Comparison of ENCODE assay signal across 14 mouse cellular contexts in the genomic region with DNA sequence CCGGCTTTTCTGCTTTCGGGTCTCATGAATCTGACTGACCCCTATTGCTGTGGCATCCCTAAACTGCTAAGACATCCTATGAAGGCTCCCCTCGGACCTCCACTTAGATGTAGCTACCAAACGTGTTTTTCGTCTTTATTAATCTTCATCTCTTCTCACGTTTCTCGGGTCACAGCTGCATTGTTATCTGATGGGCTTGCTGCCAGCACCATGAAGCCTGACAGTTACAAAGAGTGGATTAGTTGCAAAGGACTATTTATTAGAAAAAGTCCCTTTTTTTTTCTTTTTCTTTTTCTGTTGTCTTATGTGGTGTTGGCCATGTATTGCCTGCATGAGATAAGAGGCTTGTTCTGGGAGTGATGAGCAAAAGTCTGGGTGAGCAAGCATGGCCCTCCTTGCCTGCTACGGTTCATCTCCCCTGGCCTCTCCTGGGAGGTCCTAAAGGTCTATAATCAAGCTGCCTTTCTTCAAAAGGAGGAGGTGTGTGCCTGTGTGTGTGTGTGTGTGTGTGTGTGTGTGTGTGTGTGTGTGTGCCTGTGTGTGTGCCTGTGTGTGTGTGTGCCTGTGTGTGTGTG. TPM values are rescaled to one million over a fixed set of nuclear protein-coding genes. Genes with fewer than 3 reads are reported as not detected.
A peak's percentile ranks its signal among the peaks of the same experiment; 100 is the strongest.
DNase-seq lines count a peak whose midpoint lies in the region; ATAC-seq and TF ChIP-seq lines count a peak whose summit lies in the region.
"Had no signal": no experiment of that assay in that cellular context is flagged by ENCODE, and none has a peak within 500 bp of the region (broad histone marks: within the 10 kb centered on the region; RNA-seq: fewer than 3 reads in every experiment).

No protein-coding gene starts in this region.

- no peaks in the 10 kb centered on the region for H3K9me3 ChIP-seq in CH12.LX (replicated peaks; ENCODE audit: low read length)
- H3K9me3 ChIP-seq: heart, embryonic 12.5 days had no signal

- in situ Hi-C loops in CH12.LX (cut with MboI; ENCODE audit: low pct_ligation_motif_present, low pct_unique_long_range_greater_than_20kb, low sequenced_read_pairs): loop anchor here (5.0 to 25.0 kb wide), 4 partner anchors 37 to 737 kb away; a partner anchor contains a TSS

- no peaks in the 10 kb centered on the region for H3K79me2 ChIP-seq in CH12.LX (replicated peaks; ENCODE audit: control insufficient read depth, extremely low read depth, insufficient read depth, poor library complexity, severe bottlenecking)

- no peak for TF ChIP-seq CTCF in CH12.LX (conservative IDR thresholded peaks at IDR 0.05 in 1 of 2, IDR thresholded peaks at IDR 0.05 in 1 of 2; ENCODE audit: low read depth in 2 of 2, low read length in 2 of 2)

- H3K27me3 ChIP-seq in CH12.LX (replicated peaks): no peaks in the 10 kb centered on the region
- H3K27me3 ChIP-seq: heart, embryonic 12.5 days had no signal

- peaks cover 27 to 39% of the 10 kb centered on the region in 2 experiments for H3K4me1 ChIP-seq in CH12.LX (ENCODE audit: control insufficient read depth in 1 of 2, insufficient read depth in 2 of 2)
- H3K4me1 ChIP-seq: heart, embryonic 12.5 days had no signal

- no peak overlapping the region for H3K27ac ChIP-seq in CH12.LX (ENCODE audit: insufficient read depth, low read depth)
- H3K27ac ChIP-seq: gastrocnemius, adult 2 months had no signal

- no peak for TF ChIP-seq POLR2A in CH12.LX (IDR thresholded peaks at IDR 0.05; ENCODE audit: low read depth, low read length)

- dilution Hi-C loops in CH12.LX (cut with MboI; ENCODE audit: extremely low pct_ligation_motif_present, extremely low pct_unique_long_range_greater_than_20kb, low sequenced_read_pairs): no loop called here

- TF ChIP-seq RAD21 in CH12.LX (IDR thresholded peaks at IDR 0.05; ENCODE audit: low read depth, low read length): no peak

- no peaks in the 10 kb centered on the region for H3K36me3 ChIP-seq in CH12.LX (replicated peaks in 1 of 2; ENCODE audit: control insufficient read depth in 1 of 2, insufficient read depth in 1 of 2, low read length in 1 of 2)
- H3K36me3 ChIP-seq: heart, embryonic 12.5 days had no signal

- no peak for ATAC-seq in cerebellum, adult (ENCODE audit: insufficient number of reproducible peaks, low FRiP score, low TSS enrichment)

- DNase-seq in lung, adult 18-20 months: peak; percentile 26 to 56
- no peak for DNase-seq in lung, postnatal 25 days (ENCODE audit: low spot score)
- peak; percentile 52 for DNase-seq in CH12.LX (ENCODE audit: extremely low read depth)
- DNase-seq in adrenal gland, postnatal 25 days: peak; percentile 31
- DNase-seq in lung, postnatal 14 days: peak; percentile 35
- no peak for DNase-seq in gastrocnemius, postnatal 4 days (ENCODE audit: low spot score in 2 of 2)
- DNase-seq: embryo, embryonic 11 days; gastrocnemius, adult 2 months; left cerebral cortex, postnatal 4 days had no signal

- peak overlapping the region in 1 of 3 experiments; percentile 31 for H3K4me3 ChIP-seq in CH12.LX (replicated peaks in 1 of 3; ENCODE audit: low read depth in 2 of 3, low read length in 2 of 3, poor library complexity in 1 of 3)
- H3K4me3 ChIP-seq: gastrocnemius, adult 2 months; heart, embryonic 12.5 days had no signal

- no peak overlapping the region for H3K4me2 ChIP-seq in CH12.LX (ENCODE audit: insufficient read depth, low read depth, poor library complexity, severe bottlenecking)
- H3K4me2 ChIP-seq: heart, embryonic 12.5 days had no signal

- no peak overlapping the region; the same call in 1 of the 2 replicates for H3K9ac ChIP-seq in CH12.LX (ENCODE audit: insufficient read depth, low read depth)
- H3K9ac ChIP-seq: heart, embryonic 12.5 days had no signal

- no peak for TF ChIP-seq EP300 in CH12.LX (IDR thresholded peaks at IDR 0.05; ENCODE audit: low read length)

TF ChIP-seq in CH12.LX, 34 proteins besides CTCF, POLR2A, EP300 and RAD21:
- 0 out of 2 replicates have a peak, but pooled peaks have one; percentile 15 for TF ChIP-seq ZNF384 (IDR thresholded peaks at IDR 0.05; ENCODE audit: low read depth, low read length)
- TF ChIP-seq MAX (IDR thresholded peaks at IDR 0.05; ENCODE audit: low read length): no peak
- no peak for TF ChIP-seq CHD2 (IDR thresholded peaks at IDR 0.05; ENCODE audit: low read length)
- no peak for TF ChIP-seq USF2 (conservative IDR thresholded peaks at IDR 0.05; ENCODE audit: low read depth, low read length)
- 0 out of 2 replicates have a peak, but pooled peaks have one; percentile 58 for TF ChIP-seq BHLHE40 (IDR thresholded peaks at IDR 0.05; ENCODE audit: low read depth, low read length)
- TF ChIP-seq KAT2A (IDR thresholded peaks at IDR 0.05; ENCODE audit: insufficient replicate concordance, low read length): no peak
- no peak for TF ChIP-seq NELFE (IDR thresholded peaks at IDR 0.05; ENCODE audit: low read depth, low read length)
- no peak for TF ChIP-seq UBTF (IDR thresholded peaks at IDR 0.05; ENCODE audit: low read depth, low read length)
- no peak for TF ChIP-seq PAX5 (IDR thresholded peaks at IDR 0.05; ENCODE audit: low read length)
- TF ChIP-seq MYC (IDR thresholded peaks at IDR 0.05; ENCODE audit: low read depth, low read length): no peak
- peak; percentile 42; the same call in 1 of the 2 replicates for TF ChIP-seq MEF2A (IDR thresholded peaks at IDR 0.05; ENCODE audit: borderline replicate concordance, low read depth, low read length)
- TF ChIP-seq MAZ (IDR thresholded peaks at IDR 0.05; ENCODE audit: low read depth, low read length): no peak
- TF ChIP-seq ETS1 (conservative IDR thresholded peaks at IDR 0.05; ENCODE audit: low read depth, low read length): no peak
- TF ChIP-seq RCOR1 (conservative IDR thresholded peaks at IDR 0.05; ENCODE audit: low read depth, low read length): no peak
- TF ChIP-seq CHD1 (IDR thresholded peaks at IDR 0.05; ENCODE audit: low read depth, low read length): no peak
- no peak for TF ChIP-seq ZC3H11A (IDR thresholded peaks at IDR 0.05; ENCODE audit: low read depth, low read length)
- TF ChIP-seq POLR2AphosphoS2 (IDR thresholded peaks at IDR 0.05; ENCODE audit: low read depth, low read length): no peak
- TF ChIP-seq USF1 (IDR thresholded peaks at IDR 0.05; ENCODE audit: low read depth, low read length): no peak
- no peak for TF ChIP-seq JUN (IDR thresholded peaks at IDR 0.05; ENCODE audit: insufficient read depth, low read depth, low read length)
- TF ChIP-seq TCF12 (IDR thresholded peaks at IDR 0.05; ENCODE audit: low read depth, low read length): no peak
- no peak for TF ChIP-seq ELF1 (IDR thresholded peaks at IDR 0.05; ENCODE audit: low read depth, low read length)

RNA-seq across cellular contexts. Expression of a gene that starts 9.7 kb away (rescaled TPM):
- total RNA-seq in CH12.LX (2012; rRNA removed): 0.38 and 0.42 TPM in 2 replicates
- total RNA-seq in CH12.LX (2014; rRNA removed): 0.23 TPM in 2 replicates
- 0.74 and 0.77 TPM in 2 replicates for polyA plus RNA-seq in CH12.LX (2012; ENCODE audit: insufficient read length, low read depth)
- total RNA-seq in adrenal gland, postnatal 25 days (2021): not detected in 2 replicates
- total RNA-seq in gastrocnemius, postnatal 4 days (2021): not detected
- total RNA-seq: gastrocnemius, adult 2 months had no signal
- polyA plus RNA-seq: forebrain, embryonic 11.5 days; heart, embryonic 12.5 days; hindbrain, embryonic 11.5 days; liver, embryonic 16.5 days had no signal

RNA-seq across cellular contexts. Expression of a gene that starts 38.5 kb away (rescaled TPM):
- total RNA-seq in CH12.LX (2012; rRNA removed): 87.4 and 108 TPM in 2 replicates
- total RNA-seq in CH12.LX (2014; rRNA removed): 173 and 183 TPM in 2 replicates
- polyA plus RNA-seq in CH12.LX (2012; ENCODE audit: insufficient read length, low read depth): 255 and 303 TPM in 2 replicates
- 0.18 TPM in 1 of 2 replicates, not detected in the other for total RNA-seq in adrenal gland, postnatal 25 days (2021)
- total RNA-seq in gastrocnemius, postnatal 4 days (2021): under 1 TPM; 0.25 to 0.31 TPM
- total RNA-seq: gastrocnemius, adult 2 months; left cerebral cortex, postnatal 4 days had no signal
- polyA plus RNA-seq: forebrain, embryonic 11.5 days; heart, embryonic 12.5 days; hindbrain, embryonic 11.5 days had no signal

Comparison
In these comparisons a context has a peak if more than half of its experiments do, and no peak if none do; other contexts are left out.
1. DNase-seq: peak in lung, adult 18-20 months (2 of 2), CH12.LX (single experiment), adrenal gland, postnatal 25 days (single experiment) and lung, postnatal 14 days (single experiment); none in lung, postnatal 25 days (single experiment) and gastrocnemius, postnatal 4 days (0 of 2).
2. RNA of a gene that starts 38.5 kb away (total RNA-seq): 87.4 to 183 TPM in CH12.LX; 0.25 to 0.31 TPM in gastrocnemius, postnatal 4 days and 0.18 TPM in adrenal gland, postnatal 25 days; every median in the first group is over 10 times any median in the second.